Mouse (Mus musculus) thymus, postnatal 4 days (tissue): ENCODE measurements around the gene Vipr1.

ENCODE experiments used
- DNase-seq: peaks from one replicate; pipeline ENCODE4 v3.0.0; 2021

The Vipr1 gene

GRCm38 (mm10) chr9:121681191-121681590 is 38.7 kb downstream of the Vipr1 start:
- DNase-seq = no peak

- DNase-seq = peak; percentile 68
These were observed 39.6 kb downstream of the Vipr1 start for GRCm38 (mm10) chr9:121682037-121682680.

GRCm38 (mm10) chr9:121684702-121685101 is 42.2 kb downstream of the Vipr1 start:
- no peak for DNase-seq

- no peak for DNase-seq
These were observed 47.7 kb downstream of the Vipr1 start for GRCm38 (mm10) chr9:121690200-121690651.

GRCm38 (mm10) chr9:121690734-121691133 is 48.2 kb downstream of the Vipr1 start:
- no peak for DNase-seq

- DNase-seq = no peak
These were observed 52.2 kb downstream of the Vipr1 start for GRCm38 (mm10) chr9:121694736-121695135.

GRCm38 (mm10) chr9:121696626-121697025 is 54.1 kb downstream of the Vipr1 start:
- DNase-seq = no peak

GRCm38 (mm10) chr9:121697150-121698049 is 54.9 kb downstream of the Vipr1 start:
- peak; percentile 84 for DNase-seq

- peak; percentile 49 for DNase-seq
These were observed 61.7 kb downstream of the Vipr1 start for GRCm38 (mm10) chr9:121704261-121704645.

- peak; percentile 94 for DNase-seq
These were observed 62.4 kb downstream of the Vipr1 start, which contains the start of gene Sec22c for GRCm38 (mm10) chr9:121704646-121705625. Gene Sec22c (minus strand): TSS chr9:121705490.

GRCm38 (mm10) chr9:121706029-121706675 is 63.6 kb downstream of the Vipr1 start:
- DNase-seq = no peak

- no peak for DNase-seq
These were observed 65.3 kb downstream of the Vipr1 start for GRCm38 (mm10) chr9:121707801-121708200.

- DNase-seq = no peak
These were observed 66.3 kb downstream of the Vipr1 start for GRCm38 (mm10) chr9:121708506-121709486.

- peak; percentile 98 for DNase-seq
These were observed 67.5 kb downstream of the Vipr1 start, which contains the start of gene Ss18l2 for GRCm38 (mm10) chr9:121709898-121710583. Gene Ss18l2 (plus strand): TSS chr9:121710329.

- DNase-seq = no peak
These were observed 68.1 kb downstream of the Vipr1 start for GRCm38 (mm10) chr9:121710584-121710975.

GRCm38 (mm10) chr9:121717048-121717447 is 74.5 kb downstream of the Vipr1 start:
- DNase-seq = no peak

- no peak for DNase-seq
These were observed 75.7 kb downstream of the Vipr1 start for GRCm38 (mm10) chr9:121718070-121718705.

GRCm38 (mm10) chr9:121718792-121719318 is 76.3 kb downstream of the Vipr1 start, which contains the start of gene Nktr:
Gene Nktr (plus strand): TSS chr9:121719169.
- peak; percentile 98 for DNase-seq
